Mouse (Mus musculus) embryonic fibroblast, embryonic 13.5 days (primary cell): ENCODE data around the gene Adgrl3. TPM values are rescaled to one million over a fixed set of nuclear protein-coding genes. Genes with fewer than 3 reads are reported as not detected.

Experiments
- H3K27ac ChIP-seq: 2 replicates; pipeline ENCODE4 v1.5.1; 2012; ENCODE audit warnings: low read length, control low read depth, inconsistent platforms; ENCODE audit not compliant: insufficient read depth
- H3K4me1 ChIP-seq: 2 replicates; pipeline ENCODE4 v1.6.1; 2011; ENCODE audit warnings: low read length; ENCODE audit not compliant: control insufficient read depth, insufficient read depth
- H3K4me3 ChIP-seq: 2 replicates; pipeline ENCODE4 v1.5.1; 2011; ENCODE audit warnings: mild to moderate bottlenecking, control low read depth, low read length; ENCODE audit not compliant: insufficient read depth
- CTCF ChIP-seq: IDR thresholded peaks from 2 replicates; pipeline ENCODE4 v1.5.1; 2011; ENCODE audit warnings: mild to moderate bottlenecking, control low read depth, low read length, moderate library complexity, borderline replicate concordance; ENCODE audit not compliant: insufficient read depth
- POLR2A ChIP-seq: IDR thresholded peaks from 2 replicates; pipeline ENCODE4 v1.6.1; 2011; ENCODE audit warnings: low read depth, mild to moderate bottlenecking, control low read depth, low read length, moderate library complexity
- polyA plus RNA-seq: library from polyadenylated mRNA; stranded (reverse); fragments of >200 nt; gene quantifications from 2 replicates; pipeline ENCODE4 v1.2.4, GENCODE M21; 2011; ENCODE audit warnings: low read depth; ENCODE audit not compliant: missing spikeins, insufficient read length

Adgrl3 gene
- polyA plus RNA-seq, 1 experiment, result 35.9 TPM

GRCm38 (mm10) chr5:81442150-81442549 is 422.2 kb downstream of the Adgrl3 start:
- no peak overlapping the region for H3K27ac ChIP-seq
- H3K4me3 ChIP-seq, result no peak overlapping the region
- TF ChIP-seq POLR2A (no peak), CTCF (no peak)
- H3K4me1 ChIP-seq, result no peaks in the 10 kb centered on the region

DNA sequence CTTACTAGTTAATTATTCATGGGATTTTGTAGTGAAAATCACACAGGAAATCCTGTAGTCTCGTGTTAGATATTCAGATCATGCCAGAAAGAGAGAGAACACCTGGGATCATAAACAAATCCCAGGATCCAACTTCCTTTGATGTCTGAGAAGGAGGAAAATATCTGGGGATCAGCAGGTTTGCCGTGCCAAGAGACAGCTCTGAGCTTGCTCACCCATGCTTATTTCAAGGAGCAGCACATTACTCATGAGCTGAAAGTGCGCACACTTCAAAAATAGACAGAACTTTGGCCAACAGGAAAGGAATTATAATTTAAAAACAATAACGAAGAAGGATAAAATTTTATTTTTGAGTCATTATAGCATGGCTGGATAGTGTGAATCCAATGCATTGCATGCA is 446.0 kb downstream of the Adgrl3 start:
- TF ChIP-seq POLR2A (no peak), CTCF (no peak)
- Histone ChIP-seq H3K27ac (no peak overlapping the region), H3K4me1 (no peaks in the 10 kb centered on the region), H3K4me3 (no peak overlapping the region)

GRCm38 (mm10) chr5:81474681-81475080 is 454.7 kb downstream of the Adgrl3 start:
- TF ChIP-seq CTCF (no peak), POLR2A (no peak)
- Histone ChIP-seq H3K27ac (no peak overlapping the region), H3K4me3 (no peak overlapping the region), H3K4me1 (no peaks in the 10 kb centered on the region)

- no peak overlapping the region for H3K27ac ChIP-seq
- TF ChIP-seq POLR2A (no peak), CTCF (no peak)
- no peak overlapping the region for H3K4me3 ChIP-seq
- no peaks in the 10 kb centered on the region for H3K4me1 ChIP-seq
These were observed 455.5 kb downstream of the Adgrl3 start for GRCm38 (mm10) chr5:81475406-81475805.

DNA sequence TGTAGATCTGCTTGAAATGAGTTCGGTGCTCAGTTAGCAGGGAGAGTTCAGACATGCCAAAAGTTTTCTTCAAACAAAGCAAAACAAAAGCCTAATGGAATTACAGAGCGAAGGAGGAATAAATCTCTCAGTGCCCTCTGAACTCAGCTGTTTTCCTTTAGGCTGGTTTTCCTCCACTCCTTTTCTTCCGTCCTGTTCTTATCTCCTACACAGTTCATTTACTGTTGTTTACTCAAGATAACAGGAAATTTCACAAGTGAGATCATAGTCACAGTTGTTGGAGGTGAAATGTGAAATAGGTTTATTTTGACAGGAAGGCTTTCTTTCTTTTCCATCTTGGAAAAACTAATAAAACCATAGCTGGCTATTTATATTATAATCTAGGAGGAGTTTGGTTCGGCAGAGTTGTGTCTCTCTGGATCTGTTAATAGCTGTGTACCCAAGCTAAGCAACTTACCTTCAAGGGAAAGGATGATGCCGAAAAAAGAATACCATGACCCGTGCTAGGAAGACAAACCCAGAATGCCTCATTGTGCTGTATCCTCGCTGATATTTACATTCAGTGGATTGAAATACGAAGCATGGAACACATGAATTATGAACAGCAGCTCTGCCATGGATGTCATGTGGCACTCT is 456.2 kb downstream of the Adgrl3 start:
- no peaks in the 10 kb centered on the region for H3K4me1 ChIP-seq

GRCm38 (mm10) chr5:81480911-81481310 is 461.0 kb downstream of the Adgrl3 start:
- no peak overlapping the region for H3K4me3 ChIP-seq
- H3K4me1 ChIP-seq, result no peaks in the 10 kb centered on the region
- no peak overlapping the region for H3K27ac ChIP-seq
- TF ChIP-seq POLR2A (no peak), CTCF (no peak)

More for the DNA sequence above, 456.2 kb downstream of the Adgrl3 start:
- H3K4me3 ChIP-seq, result no peak overlapping the region
- no peak for TF ChIP-seq POLR2A
- TF ChIP-seq CTCF, result no peak
- H3K27ac ChIP-seq, result no peak overlapping the region

DNA sequence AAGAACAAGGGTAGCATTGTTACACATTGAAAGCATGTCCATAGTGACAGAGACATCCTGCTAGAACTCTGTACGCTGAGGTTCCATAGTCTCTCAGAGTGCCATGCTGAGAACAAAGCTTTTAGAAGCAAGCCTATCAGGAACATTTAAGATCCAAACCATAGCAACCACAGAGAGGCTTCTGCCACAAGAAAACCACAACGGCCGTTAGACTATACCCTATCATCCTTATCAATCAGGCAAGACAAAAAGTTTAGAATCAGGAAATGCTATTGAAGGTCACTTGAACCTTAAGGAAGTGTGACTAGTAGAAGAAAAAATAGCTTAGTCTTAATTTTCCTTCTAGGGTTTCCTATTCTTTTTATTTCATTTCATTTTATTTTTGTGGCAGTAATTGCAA is 464.0 kb downstream of the Adgrl3 start:
- TF ChIP-seq CTCF (no peak), POLR2A (no peak)
- no peak overlapping the region for H3K27ac ChIP-seq
- H3K4me1 ChIP-seq, result no peaks in the 10 kb centered on the region
- no peak overlapping the region for H3K4me3 ChIP-seq

GRCm38 (mm10) chr5:81501076-81501475 is 481.1 kb downstream of the Adgrl3 start:
- no peak overlapping the region for H3K4me3 ChIP-seq
- H3K4me1 ChIP-seq, result no peaks in the 10 kb centered on the region
- TF ChIP-seq CTCF (no peak), POLR2A (no peak)
- no peak overlapping the region for H3K27ac ChIP-seq

DNA sequence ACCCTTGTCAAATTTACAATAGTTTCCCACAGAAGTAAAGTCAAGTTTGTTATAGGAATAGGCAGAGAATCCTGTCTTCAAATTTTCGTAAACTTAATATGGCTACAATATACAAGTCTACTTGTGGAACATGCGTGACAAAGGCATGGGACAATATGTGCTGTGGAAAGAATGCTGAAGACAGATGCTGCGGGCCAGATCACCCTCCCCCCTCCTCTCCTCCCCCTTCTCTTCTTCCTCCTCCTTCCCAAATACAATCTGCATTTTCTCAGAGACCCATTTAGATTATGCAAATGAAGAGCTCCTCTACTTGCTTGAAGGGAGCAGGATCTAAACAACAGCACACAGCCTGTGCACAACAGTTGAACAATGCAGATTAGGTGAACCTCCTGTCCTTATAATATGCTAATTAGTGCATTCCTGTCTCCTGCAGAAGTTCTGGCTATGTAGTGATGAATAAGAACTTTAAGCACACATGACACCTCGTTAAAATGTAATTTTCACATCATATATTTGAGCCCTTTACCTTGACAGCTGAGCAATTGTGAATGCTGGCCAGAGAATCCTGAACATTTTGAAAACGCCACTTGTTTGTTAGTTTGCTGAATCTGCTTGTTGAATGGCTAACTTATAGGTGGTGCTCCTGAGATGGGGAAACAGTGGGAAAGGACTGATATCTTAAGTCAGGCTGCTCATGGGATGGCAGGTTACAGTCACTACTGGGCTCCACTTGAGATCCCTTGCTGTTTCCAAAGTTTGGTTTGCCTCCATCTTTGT is 499.0 kb downstream of the Adgrl3 start:
- Histone ChIP-seq H3K4me3 (no peak overlapping the region), H3K27ac (no peak overlapping the region), H3K4me1 (peaks cover 2% of the 10 kb centered on the region)
- TF ChIP-seq POLR2A (no peak), CTCF (no peak)
